Mouse (Mus musculus) bone marrow, adult 2 months (tissue): ENCODE data around the gene Lmntd1. TPM values are rescaled to one million over a fixed set of nuclear protein-coding genes. Genes with fewer than 3 reads are reported as not detected.

Experiments used
- H3K27ac ChIP-seq: fragments of 200-500 bp; 2 replicates; pipeline ENCODE4 v1.5.1; 2012; ENCODE audit warnings: low read depth, mild to moderate bottlenecking, control low read depth, inconsistent platforms, low read length; ENCODE audit not compliant: control insufficient read depth, poor library complexity, insufficient read depth
- H3K4me1 ChIP-seq: fragments of 200-500 bp; 2 replicates; pipeline ENCODE4 v1.6.1; 2011; ENCODE audit warnings: low read length; ENCODE audit not compliant: control insufficient read depth, insufficient read depth
- H3K4me3 ChIP-seq: fragments of 200-500 bp; replicated peaks from 2 replicates; pipeline ENCODE3; 2011; ENCODE audit warnings: mild to moderate bottlenecking, low read depth, low read length, control low read depth; ENCODE audit not compliant: control insufficient read depth
- CTCF ChIP-seq: fragments of 200-500 bp; IDR thresholded peaks from 2 replicates; pipeline ENCODE4 v1.5.1; 2011; ENCODE audit warnings: low read length, control low read depth; ENCODE audit not compliant: control insufficient read depth, insufficient read depth
- POLR2A ChIP-seq: fragments of 200-500 bp; IDR thresholded peaks from 2 replicates; pipeline ENCODE4 v1.6.1; 2011; ENCODE audit warnings: low read depth, mild to moderate bottlenecking, control low read depth, low read length, borderline replicate concordance; ENCODE audit not compliant: control insufficient read depth
- WGBS: fragments of 180-500 bp; shearing (Covaris S2); methylation state at CpG from one replicate; pipeline ENCODE4 v1.1.7; 2018; 5-methylcytosine and 5-hydroxymethylcytosine counted together
- polyA plus RNA-seq: library from polyadenylated mRNA; stranded (reverse); fragments of >200 nt; gene quantifications from 2 replicates; pipeline ENCODE4 v1.2.4, GENCODE M21; 2011; ENCODE audit warnings: low replicate concordance; ENCODE audit not compliant: missing spikeins, insufficient read depth, insufficient read length

Gene Lmntd1
- polyA plus RNA-seq, 1 experiment: not detected

GRCm38 (mm10) chr6:145421666-145422065, 192.5 kb downstream of the Lmntd1 start:
- 88% methylated on average over 9 of the region's 9 CpGs for WGBS
- no peak for TF ChIP-seq POLR2A
- TF ChIP-seq CTCF: no peak

GRCm38 (mm10) chr6:145420407-145420806, 193.7 kb downstream of the Lmntd1 start:
- no peak overlapping the region for H3K27ac ChIP-seq
- TF ChIP-seq CTCF (peak; percentile 63), POLR2A (no peak)
- no peaks in the 10 kb centered on the region for H3K4me1 ChIP-seq
- 60% methylated on average over 4 of the region's 4 CpGs for WGBS
- H3K4me3 ChIP-seq: no peak overlapping the region

More at GRCm38 (mm10) chr6:145421666-145422065, 192.5 kb downstream of the Lmntd1 start:
- H3K4me1 ChIP-seq: no peaks in the 10 kb centered on the region
- no peak overlapping the region for H3K4me3 ChIP-seq
- no peak overlapping the region for H3K27ac ChIP-seq

- H3K4me1 ChIP-seq: no peaks in the 10 kb centered on the region
- H3K4me3 ChIP-seq: no peak overlapping the region
- WGBS: 81% methylated on average over 5 of the region's 5 CpGs
- H3K27ac ChIP-seq: no peak overlapping the region
- TF ChIP-seq POLR2A (no peak), CTCF (no peak)
Measured at GRCm38 (mm10) chr6:145418856-145419255, 195.3 kb downstream of the Lmntd1 start.

GRCm38 (mm10) chr6:145417720-145418440, 196.2 kb downstream of the Lmntd1 start:
- Histone ChIP-seq H3K4me1 (no peaks in the 10 kb centered on the region), H3K4me3 (no peak overlapping the region), H3K27ac (no peak overlapping the region)
- TF ChIP-seq CTCF (no peak), POLR2A (no peak)
- 54% methylated on average over 8 of the region's 8 CpGs for WGBS

- H3K27ac ChIP-seq: no peak overlapping the region
- TF ChIP-seq CTCF: peak; percentile 72
- TF ChIP-seq POLR2A: no peak
- H3K4me3 ChIP-seq: no peak overlapping the region
- 57% methylated on average over 16 of the region's 16 CpGs for whole genome bisulfite sequencing
- H3K4me1 ChIP-seq: no peaks in the 10 kb centered on the region
Measured at GRCm38 (mm10) chr6:145417014-145417719, 197.0 kb downstream of the Lmntd1 start.

GRCm38 (mm10) chr6:145404369-145405051, 209.6 kb downstream of the Lmntd1 start:
- Histone ChIP-seq H3K4me1 (no peaks in the 10 kb centered on the region), H3K4me3 (no peak overlapping the region), H3K27ac (no peak overlapping the region)
- 71% methylated on average over 10 of the region's 10 CpGs for WGBS
- TF ChIP-seq CTCF: no peak
- TF ChIP-seq POLR2A: no peak

- Histone ChIP-seq H3K4me1 (no peaks in the 10 kb centered on the region), H3K4me3 (no peak overlapping the region), H3K27ac (no peak overlapping the region)
- 50% methylated on average over 4 of the region's 4 CpGs for WGBS
- TF ChIP-seq CTCF: no peak
Measured at GRCm38 (mm10) chr6:145401140-145401539, 213.0 kb downstream of the Lmntd1 start.

- WGBS: 80% methylated on average over 4 of the region's 4 CpGs
- TF ChIP-seq CTCF: no peak
- no peak for TF ChIP-seq POLR2A
- H3K4me3 ChIP-seq: no peak overlapping the region
- H3K4me1 ChIP-seq: no peaks in the 10 kb centered on the region
- no peak overlapping the region for H3K27ac ChIP-seq
Measured at GRCm38 (mm10) chr6:145397881-145398280, 216.2 kb downstream of the Lmntd1 start.
